Mouse (Mus musculus) adrenal gland, postnatal 4 days (tissue): ENCODE measurements around the gene Tmem59l. TPM values are rescaled to one million over a fixed set of nuclear protein-coding genes. Genes with fewer than 3 reads are reported as not detected.
"Not testable (repeated sequence)": the region's sequence is repeated elsewhere in the genome, so short reads cannot be mapped to it uniquely, and the experiment has no call there.

Experiments used
- DNase-seq, 2 experiments: peaks; one replicate each; pipeline ENCODE4 v3.0.0; 2021 to 2022; ENCODE audit warnings: low spot score in 2 of 2, mixed read lengths in 2 of 2
- long read RNA-seq, 2 experiments: library from polyadenylated mRNA; stranded (forward); transcript quantifications; one replicate each; pipeline ENCODE4 v2.0.0; 2021
- total RNA-seq, 2 experiments: library from RNA; stranded (reverse); gene quantifications; 2 replicates each; pipeline ENCODE4 v1.2.3; 2021

The Tmem59l gene
- total RNA-seq, result 1 to 10 TPM; 3.6 to 5.0 TPM
- long read RNA-seq, experiment 1, transcript Tmem59l-201 (8 exons, 1,491 nt), result major isoform, 8 of 9 reads
- long read RNA-seq, experiment 1, partial matches to known transcripts, result 0 of 9 reads
- long read RNA-seq, experiment 1, other reads (novel, unspliced or antisense), result 1 of 9 reads
- long read RNA-seq, experiment 2, transcript Tmem59l-201 (8 exons, 1,491 nt), result major isoform, 9 of 10 reads
- long read RNA-seq, experiment 2, partial matches to known transcripts, result 0 of 10 reads
- long read RNA-seq, experiment 2, other reads (novel, unspliced or antisense), result 1 of 10 reads

- DNase-seq, result no peak
These were observed at the start of gene Tmem59l for GRCm38 (mm10) chr8:70486941-70487520. TSS of gene Tmem59l (minus strand) at chr8:70487358.

GRCm38 (mm10) chr8:70535701-70536100 is 48.5 kb upstream of the Tmem59l start:
- DNase-seq, result no peak

GRCm38 (mm10) chr8:70535221-70535620 is 48.1 kb upstream of the Tmem59l start:
- DNase-seq, result no peak

- DNase-seq, result no peak
These were observed 47.1 kb upstream of the Tmem59l start for GRCm38 (mm10) chr8:70534281-70534680.

- DNase-seq, result no peak
These were observed 43.2 kb upstream of the Tmem59l start for GRCm38 (mm10) chr8:70530314-70530713.

GRCm38 (mm10) chr8:70529741-70530161 is 42.6 kb upstream of the Tmem59l start:
- DNase-seq, result no peak

- DNase-seq, result no peak
These were observed 42.1 kb upstream of the Tmem59l start for GRCm38 (mm10) chr8:70529299-70529698.

- DNase-seq, result no peak
These were observed 41.1 kb upstream of the Tmem59l start for GRCm38 (mm10) chr8:70528182-70528797.

GRCm38 (mm10) chr8:70527512-70528181 is 40.5 kb upstream of the Tmem59l start, which contains the start of the genes Fkbp8 and Kxd1:
TSS of gene Fkbp8 (plus strand) at chr8:70527724.
TSS of gene Kxd1 (minus strand) at chr8:70527956.
- peak; percentile 95 to 99 for DNase-seq

GRCm38 (mm10) chr8:70527111-70527511 is 40.0 kb upstream of the Tmem59l start:
- DNase-seq, result no peak

GRCm38 (mm10) chr8:70522592-70523403 is 35.6 kb upstream of the Tmem59l start:
- DNase-seq, result peak; percentile 76 to 90

GRCm38 (mm10) chr8:70519606-70520005 is 32.4 kb upstream of the Tmem59l start:
- no peak for DNase-seq

- no peak for DNase-seq
These were observed 31.9 kb upstream of the Tmem59l start for GRCm38 (mm10) chr8:70519043-70519442.

- DNase-seq, result no peak
These were observed 30.9 kb upstream of the Tmem59l start for GRCm38 (mm10) chr8:70517940-70518643.

GRCm38 (mm10) chr8:70513441-70513840 is 26.3 kb upstream of the Tmem59l start:
- DNase-seq, result no peak

GRCm38 (mm10) chr8:70512253-70512903 is 25.2 kb upstream of the Tmem59l start:
- no peak for DNase-seq

- DNase-seq, result no peak
These were observed 24.6 kb upstream of the Tmem59l start for GRCm38 (mm10) chr8:70511770-70512169.

GRCm38 (mm10) chr8:70511174-70511573 is 24.0 kb upstream of the Tmem59l start:
- DNase-seq, result not testable (repeated sequence)

GRCm38 (mm10) chr8:70510228-70510915 is 23.2 kb upstream of the Tmem59l start, which contains the start of gene Uba52:
TSS of gene Uba52 (minus strand) at chr8:70510801.
- DNase-seq, result peak; percentile 95 to 97
